Mouse (Mus musculus): Measurements from ENCODE around the gene Akap6.

Akap6 gene

GRCm38 (mm10) chr12:53144760-53145159 lies 445.6 kb downstream of the Akap6 start:
- no peak for DNase-seq (ENCODE audit: low spot score)

DNA sequence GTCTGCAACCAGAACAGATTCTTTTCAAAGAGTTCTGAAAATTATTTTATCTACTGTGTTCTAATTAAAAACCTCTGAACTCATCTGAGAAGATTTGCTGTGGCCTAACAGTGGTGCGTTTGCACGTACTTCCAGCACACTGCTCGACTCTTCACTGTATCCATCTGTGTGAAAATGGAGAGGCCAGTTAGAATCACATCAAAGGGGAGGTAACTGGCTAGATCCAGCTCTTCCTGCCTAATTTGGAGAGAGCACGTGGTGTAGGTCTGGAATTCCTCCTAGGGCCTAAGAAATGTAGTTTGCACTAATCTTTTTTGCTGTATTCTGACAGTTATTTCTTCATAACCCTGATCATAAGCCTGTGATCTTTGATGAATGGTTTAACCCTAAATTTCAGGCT lies 446.3 kb downstream of the Akap6 start:
- DNase-seq (ENCODE audit: low spot score) = no peak

DNA sequence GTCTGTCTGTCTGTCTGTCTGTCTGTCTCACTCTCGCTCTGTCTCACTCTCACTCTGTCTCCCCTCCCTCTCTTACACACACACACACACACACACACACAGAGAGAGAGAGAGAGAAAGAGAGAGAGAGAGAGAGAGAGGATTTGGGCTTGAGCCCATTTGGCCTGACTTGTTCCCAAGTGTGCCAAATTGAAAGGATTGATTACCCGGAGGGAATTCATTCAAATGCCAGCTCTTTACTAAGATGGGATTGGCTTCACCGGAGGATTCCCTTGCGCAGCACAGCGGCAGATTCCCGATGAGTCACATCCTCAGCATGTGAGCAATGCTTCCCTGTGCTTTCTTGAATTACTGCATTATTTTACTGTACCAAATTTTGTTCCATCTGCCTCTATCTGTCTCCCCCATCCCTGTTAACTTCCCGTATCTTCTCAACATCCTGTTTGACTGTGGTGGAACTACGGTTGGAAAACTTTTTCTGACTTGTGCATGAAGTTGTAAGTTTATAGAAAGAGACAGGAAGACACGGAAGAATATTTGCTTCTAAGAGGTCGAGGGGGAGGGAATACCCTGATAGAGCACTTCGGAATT lies 447.4 kb downstream of the Akap6 start:
- DNase-seq (ENCODE audit: low spot score) = no peak

- no peak for DNase-seq (ENCODE audit: low spot score)
Observed at GRCm38 (mm10) chr12:53147696-53148095, 448.5 kb downstream of the Akap6 start.

DNA sequence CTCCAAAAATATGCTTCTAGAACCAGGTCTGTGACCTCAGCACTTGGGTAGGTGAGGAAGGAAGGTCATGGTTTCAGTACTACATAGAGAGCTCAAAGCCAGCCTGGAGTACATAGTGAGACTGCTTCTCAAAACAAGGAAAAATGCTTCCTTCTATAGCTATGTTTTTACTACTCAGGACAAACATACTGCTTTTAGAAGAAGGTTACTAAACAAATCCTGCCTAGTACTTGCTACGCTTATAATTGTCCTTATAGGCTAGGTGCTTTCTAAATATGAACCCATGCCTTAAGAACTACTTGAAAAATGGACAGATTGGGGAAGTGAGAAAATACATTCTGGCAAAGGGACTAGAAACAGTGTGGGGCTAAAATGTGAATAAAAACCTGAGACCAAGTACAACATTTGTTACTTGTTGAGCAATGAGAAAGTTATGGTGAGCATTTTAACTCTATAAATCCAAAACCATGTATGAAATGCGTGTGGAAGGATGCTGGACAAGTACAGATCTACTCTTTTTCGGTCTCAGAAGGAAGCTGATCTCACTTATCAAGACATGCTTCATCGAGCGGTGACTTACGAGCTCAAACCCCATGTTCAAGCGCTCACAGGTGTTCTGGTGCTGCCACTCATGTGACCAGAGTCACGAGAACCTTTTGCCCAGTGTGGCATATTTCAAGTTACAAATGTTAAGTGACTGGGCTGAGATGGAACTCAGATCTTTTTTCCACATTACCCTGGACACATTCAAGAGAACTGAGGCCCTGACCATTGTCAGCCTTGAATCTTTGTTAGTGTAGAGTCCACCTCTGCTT lies 469.2 kb downstream of the Akap6 start:
- no peak for DNase-seq (ENCODE audit: low spot score)

- DNase-seq (ENCODE audit: low spot score) = no peak
Observed at GRCm38 (mm10) chr12:53191435-53191834, 492.3 kb downstream of the Akap6 start.

DNA sequence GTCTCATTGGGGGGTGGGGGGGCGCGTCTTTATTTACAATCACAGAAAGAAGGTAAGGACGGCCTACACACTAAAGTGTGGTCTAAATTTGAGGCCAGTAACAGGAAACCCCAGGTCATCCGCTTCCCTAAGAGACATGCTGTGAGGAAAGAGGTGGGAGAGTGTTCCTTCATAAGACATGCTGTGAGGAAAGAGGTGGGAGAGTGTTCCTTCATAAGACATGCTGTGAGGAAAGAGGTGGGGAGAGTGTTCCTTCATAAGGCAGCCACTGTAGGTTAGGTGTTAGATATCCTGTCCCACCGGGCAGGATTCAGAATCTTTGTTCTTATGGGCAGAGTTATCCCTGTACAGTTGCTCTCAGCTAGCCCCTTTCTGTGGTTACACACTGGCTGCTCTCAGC lies 494.5 kb downstream of the Akap6 start:
- no peak for DNase-seq (ENCODE audit: low spot score)

All from ovary, postnatal 10 days (tissue).